Mouse (Mus musculus) heart, adult 2 months (tissue): ENCODE results near the gene Rnf114. TPM values are rescaled to one million over a fixed set of nuclear protein-coding genes. Genes with fewer than 3 reads are reported as not detected.
A peak's percentile ranks its signal among the peaks of the same experiment; 100 is the strongest.

Source experiments
- DNase-seq, 2 experiments: peaks; one replicate each; pipeline ENCODE4 v3.0.0; 2021
- H3K27ac ChIP-seq: fragments of 200-600 bp; 2 replicates; pipeline ENCODE4 v1.8.1; 2022
- H3K27me3 ChIP-seq: fragments of 200-500 bp; 2 replicates; pipeline ENCODE4 v1.6.1; 2012; ENCODE audit warnings: mild to moderate bottlenecking, low read length, inconsistent platforms, mixed read lengths; ENCODE audit not compliant: control insufficient read depth, insufficient read depth
- H3K36me3 ChIP-seq: fragments of 200-500 bp; 2 replicates; pipeline ENCODE4 v1.6.1; 2012; ENCODE audit warnings: low read length, inconsistent platforms; ENCODE audit not compliant: control insufficient read depth, insufficient read depth
- H3K4me1 ChIP-seq: fragments of 200-500 bp; 2 replicates; pipeline ENCODE4 v1.6.1; 2011; ENCODE audit warnings: low read length; ENCODE audit not compliant: control insufficient read depth, insufficient read depth
- H3K4me3 ChIP-seq: fragments of 200-600 bp; 2 replicates; pipeline ENCODE4 v1.8.1; 2022
- H3K79me2 ChIP-seq: fragments of 200-500 bp; replicated peaks from 2 replicates; pipeline ENCODE4 v1.6.1; 2012; ENCODE audit warnings: mild to moderate bottlenecking, inconsistent platforms, low read length, moderate library complexity, mixed read lengths; ENCODE audit not compliant: control insufficient read depth, insufficient read depth
- H3K9ac ChIP-seq: fragments of 200-500 bp; 2 replicates; pipeline ENCODE4 v1.6.1; 2012; ENCODE audit warnings: low read depth, mild to moderate bottlenecking, control low read depth, inconsistent platforms, low read length, mixed read lengths
- CTCF ChIP-seq: fragments of 200-600 bp; IDR thresholded peaks from 2 replicates; pipeline ENCODE4 v1.8.1; 2022; ENCODE audit warnings: antibody characterized with exemption, mild to moderate bottlenecking, moderate library complexity
- EP300 ChIP-seq: fragments of 200-500 bp; IDR thresholded peaks from 2 replicates; pipeline ENCODE4 v1.6.1; 2011; ENCODE audit warnings: low read depth, low read length, control low read depth; ENCODE audit not compliant: insufficient read depth
- POLR2A ChIP-seq: fragments of 200-500 bp; IDR thresholded peaks from 2 replicates; pipeline ENCODE4 v1.6.1; 2011; ENCODE audit warnings: mild to moderate bottlenecking, low read depth, low read length, control low read depth; ENCODE audit not compliant: insufficient read depth
- WGBS: fragments of 180-500 bp; shearing (Covaris S2); methylation state at CpG from one replicate; pipeline ENCODE4 v1.1.7; 2018; 5-methylcytosine and 5-hydroxymethylcytosine counted together
- intact Hi-C: fragments of 180-260 bp; cut with DNase I; formaldehyde crosslinking; loops from one replicate; pipeline ENCODE4 v1.15.1; 2025
- polyA plus RNA-seq: library from polyadenylated mRNA; depleted of rRNA; stranded (reverse); fragments of >200 nt; gene quantifications from 2 replicates; pipeline ENCODE4 v1.2.3, GENCODE M21; 2012
- total RNA-seq, 2 experiments: library from RNA; stranded (reverse); gene quantifications; 2 replicates each; pipeline ENCODE4 v1.2.3; 2021

The Rnf114 gene
- total and polyA plus RNA-seq, 3 experiments, result 60.4 to 96.3 (median 76.7) TPM

DNA sequence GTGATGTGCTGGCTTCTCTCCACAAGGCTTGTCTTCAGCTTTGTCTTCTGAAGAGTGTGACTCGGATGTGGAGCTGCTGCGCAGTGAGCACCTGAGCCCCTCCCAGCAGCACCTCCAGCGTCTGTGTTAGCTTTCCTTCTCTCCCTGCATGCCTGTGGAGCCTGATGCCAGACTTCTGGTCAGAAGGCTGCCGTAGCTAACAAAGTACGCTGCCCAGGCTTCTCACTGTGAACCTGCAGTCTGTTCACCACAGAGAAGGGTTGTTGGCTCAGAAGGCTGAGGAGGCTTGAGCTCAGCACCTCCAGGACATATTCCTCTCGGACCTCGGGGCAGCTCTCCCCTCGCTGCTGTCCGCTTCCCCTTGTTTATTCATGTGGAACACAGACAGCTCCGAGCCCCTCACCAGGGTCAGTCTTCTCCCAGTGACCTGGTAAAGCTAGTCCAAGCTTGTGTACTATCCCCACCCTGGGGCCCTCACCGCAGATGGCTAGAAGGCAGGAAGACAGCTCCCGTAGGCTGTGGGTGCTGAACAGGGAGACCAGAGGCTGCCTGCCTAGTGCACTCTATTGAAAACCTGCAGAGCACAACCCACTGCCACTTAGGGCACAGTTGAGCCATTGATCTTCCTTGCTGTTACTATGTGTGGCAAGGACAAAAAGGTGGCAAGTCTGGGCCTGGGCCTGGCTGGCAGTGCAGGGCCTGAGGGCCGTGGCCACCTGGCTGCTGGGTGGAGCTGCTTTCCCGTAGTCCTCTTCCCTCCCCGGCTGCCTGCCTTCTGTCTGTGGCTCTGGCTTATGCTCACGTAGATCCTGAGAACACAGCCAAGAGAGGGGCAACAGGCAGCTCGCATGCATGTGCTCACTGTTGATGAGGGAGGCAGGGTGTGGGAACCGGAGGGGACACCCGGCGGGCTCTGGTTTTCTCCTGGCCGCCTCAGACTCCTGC lies 42.8 kb upstream of the Rnf114 start:
- TF ChIP-seq EP300 (no peak), POLR2A (no peak), CTCF (no peak)

DNA sequence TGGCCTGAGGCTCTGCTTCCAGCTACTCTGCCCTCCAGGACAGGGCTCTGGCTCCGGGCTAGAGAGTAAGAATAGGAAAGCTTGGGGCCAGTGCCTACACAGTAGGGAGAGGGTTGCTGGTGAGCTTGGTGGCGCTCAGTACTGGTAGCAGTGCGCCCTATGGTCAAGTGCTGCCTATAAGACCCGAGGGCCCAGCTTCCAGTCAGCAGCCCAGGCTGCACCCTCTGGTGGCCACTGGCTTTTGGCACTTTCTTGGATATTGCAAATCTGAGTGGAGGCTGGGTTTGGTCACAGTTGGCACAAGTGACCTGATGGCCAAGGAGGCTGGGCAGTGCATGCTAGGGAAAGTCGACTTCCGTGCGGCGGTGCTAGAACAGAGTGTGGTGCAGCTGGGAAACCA lies 41.8 kb upstream of the Rnf114 start:
- TF ChIP-seq POLR2A (no peak), CTCF (peak; percentile 19)
- peaks cover 4% of the 10 kb centered on the region; the same call in 1 of the 2 replicates for H3K4me1 ChIP-seq
- H3K27ac ChIP-seq, result no peak overlapping the region
- no peak for DNase-seq
- H3K4me3 ChIP-seq, result no peak overlapping the region
- H3K27me3 ChIP-seq, result no peaks in the 10 kb centered on the region
- H3K36me3 ChIP-seq, result no peaks in the 10 kb centered on the region
- H3K79me2 ChIP-seq, result no peaks in the 10 kb centered on the region
- no peak overlapping the region for H3K9ac ChIP-seq
- 89% methylated on average over 8 of the region's 8 CpGs for WGBS
- intact Hi-C loops, result no loop called here

More for the DNA sequence above, 42.8 kb upstream of the Rnf114 start:
- Histone ChIP-seq H3K27ac (no peak overlapping the region), H3K4me3 (no peak overlapping the region), H3K27me3 (no peaks in the 10 kb centered on the region), H3K79me2 (no peaks in the 10 kb centered on the region), H3K4me1 (peaks cover 4% of the 10 kb centered on the region; the same call in 1 of the 2 replicates), H3K36me3 (no peaks in the 10 kb centered on the region), H3K9ac (no peak overlapping the region)
- no peak for DNase-seq
- intact Hi-C loops, result no loop called here
- 86% methylated on average over 21 of the region's 21 CpGs for WGBS

- intact Hi-C loops, result no loop called here
- H3K27ac ChIP-seq, result no peak overlapping the region
- H3K79me2 ChIP-seq, result no peaks in the 10 kb centered on the region
- H3K4me3 ChIP-seq, result no peak overlapping the region
- H3K4me1 ChIP-seq, result no peaks in the 10 kb centered on the region
- no peaks in the 10 kb centered on the region for H3K36me3 ChIP-seq
- H3K9ac ChIP-seq, result no peak overlapping the region
- H3K27me3 ChIP-seq, result no peaks in the 10 kb centered on the region
- TF ChIP-seq EP300 (no peak), CTCF (no peak), POLR2A (no peak)
- no peak for DNase-seq
- 70% methylated on average over 3 of the region's 3 CpGs for WGBS
Observed at GRCm38 (mm10) chr2:167453814-167454213, 38.6 kb upstream of the Rnf114 start.

GRCm38 (mm10) chr2:167456361-167457020 lies 36.0 kb upstream of the Rnf114 start:
- no peak overlapping the region for H3K27ac ChIP-seq
- intact Hi-C loops, result no loop called here
- no peaks in the 10 kb centered on the region for H3K36me3 ChIP-seq
- no peak for TF ChIP-seq POLR2A
- TF ChIP-seq CTCF, result no peak
- TF ChIP-seq EP300, result no peak
- WGBS, result 75% methylated on average over 5 of the region's 5 CpGs
- H3K27me3 ChIP-seq, result no peaks in the 10 kb centered on the region
- H3K4me3 ChIP-seq, result no peak overlapping the region
- no peaks in the 10 kb centered on the region for H3K4me1 ChIP-seq
- H3K79me2 ChIP-seq, result no peaks in the 10 kb centered on the region
- no peak for DNase-seq
- H3K9ac ChIP-seq, result no peak overlapping the region

DNA sequence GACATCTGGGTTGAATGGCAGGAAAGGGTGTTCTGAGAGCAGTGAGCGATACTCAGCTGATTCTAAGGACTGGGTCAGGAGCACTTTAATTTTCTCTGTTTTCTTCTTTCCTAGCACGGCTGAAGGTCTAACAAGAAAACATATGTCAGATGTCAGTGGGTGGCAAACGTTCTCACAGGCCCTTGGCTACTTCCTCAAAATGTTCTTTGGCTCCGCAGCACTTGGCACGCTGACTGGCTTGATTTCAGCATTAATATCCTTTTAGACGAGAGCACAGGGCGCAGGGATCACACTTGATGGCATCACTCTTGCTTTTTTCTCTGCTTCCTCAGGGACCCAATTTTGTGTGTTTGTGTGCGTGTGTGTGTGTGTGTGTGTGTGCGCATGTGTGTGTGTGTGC lies 35.2 kb upstream of the Rnf114 start:
- intact Hi-C loops, result no loop called here
- Histone ChIP-seq H3K4me3 (no peak overlapping the region), H3K36me3 (no peaks in the 10 kb centered on the region), H3K27ac (no peak overlapping the region), H3K79me2 (no peaks in the 10 kb centered on the region), H3K27me3 (no peaks in the 10 kb centered on the region), H3K4me1 (no peaks in the 10 kb centered on the region), H3K9ac (no peak overlapping the region)
- 84% methylated on average over 9 of the region's 9 CpGs for WGBS
- no peak for DNase-seq
- no peak for TF ChIP-seq EP300
- no peak for TF ChIP-seq CTCF
- no peak for TF ChIP-seq POLR2A

- Histone ChIP-seq H3K4me1 (no peaks in the 10 kb centered on the region), H3K4me3 (no peak overlapping the region), H3K36me3 (no peaks in the 10 kb centered on the region), H3K27ac (no peak overlapping the region), H3K79me2 (no peaks in the 10 kb centered on the region), H3K9ac (no peak overlapping the region), H3K27me3 (no peaks in the 10 kb centered on the region)
- TF ChIP-seq POLR2A (no peak), EP300 (no peak), CTCF (no peak)
- 62% methylated on average over 3 of the region's 3 CpGs for WGBS
- intact Hi-C loops, result no loop called here
- no peak for DNase-seq
Observed at GRCm38 (mm10) chr2:167458548-167458947, 33.9 kb upstream of the Rnf114 start.
